Mouse (Mus musculus) right cerebral cortex, postnatal 10 days (tissue): ENCODE results near the gene B3galt6.

ENCODE experiments used
- DNase-seq, 2 experiments: peaks; one replicate each; pipeline ENCODE4 v3.0.0; 2021; ENCODE audit warnings: low spot score in 2 of 2

The B3galt6 gene

GRCm38 (mm10) chr4:155992241-155992905 lies at the start of gene B3galt6, which contains the start of gene Sdf4:
Gene B3galt6 (minus strand): TSS chr4:155992649.
Gene Sdf4 (plus strand): TSS chr4:155992872.
- DNase-seq, result peak; percentile 89

GRCm38 (mm10) chr4:156034901-156035300 lies 42.5 kb upstream of the B3galt6 start:
- DNase-seq, result no peak

- no peak for DNase-seq
Measured at GRCm38 (mm10) chr4:156034301-156034700, 41.9 kb upstream of the B3galt6 start.

DNA sequence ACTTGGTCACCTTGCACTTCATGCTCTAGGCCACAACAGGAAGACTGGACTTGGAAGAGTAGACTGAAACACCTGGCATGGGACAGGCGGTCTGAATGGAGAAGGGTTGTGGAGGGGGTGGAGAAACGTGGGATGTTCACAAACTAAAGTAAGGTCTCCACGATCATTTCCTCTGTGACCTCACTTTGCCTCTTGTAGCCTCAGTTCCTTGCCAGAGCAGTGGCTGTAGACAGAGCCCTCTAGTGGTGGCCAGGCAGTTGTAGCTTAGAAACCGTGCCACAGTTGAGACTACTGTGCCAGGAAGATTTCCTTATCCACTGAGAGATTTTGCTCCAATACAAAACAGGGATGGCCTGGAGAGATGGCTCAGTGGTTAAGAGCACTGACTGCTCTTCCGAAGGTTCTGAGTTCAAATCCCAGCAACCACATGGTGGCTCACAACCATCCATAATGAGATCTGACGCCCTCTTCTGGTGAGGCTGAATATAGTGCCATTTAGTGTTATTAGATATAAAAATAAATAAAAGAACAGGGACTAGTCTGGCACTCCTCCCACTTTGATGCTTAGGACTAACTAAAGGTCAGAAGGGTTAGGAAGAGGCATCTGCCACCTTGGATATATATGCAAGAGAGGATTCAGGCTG lies 41.1 kb upstream of the B3galt6 start:
- DNase-seq, result no peak

GRCm38 (mm10) chr4:156032856-156033255 lies 40.4 kb upstream of the B3galt6 start:
- DNase-seq, result no peak

GRCm38 (mm10) chr4:156031593-156032391 lies 39.3 kb upstream of the B3galt6 start:
- peak; percentile 91 to 93 for DNase-seq

- no peak for DNase-seq
Measured at GRCm38 (mm10) chr4:156031255-156031592, 38.8 kb upstream of the B3galt6 start.

GRCm38 (mm10) chr4:156030651-156031118 lies 38.2 kb upstream of the B3galt6 start:
- DNase-seq, result peak in 1 of 2 experiments; percentile 33

DNA sequence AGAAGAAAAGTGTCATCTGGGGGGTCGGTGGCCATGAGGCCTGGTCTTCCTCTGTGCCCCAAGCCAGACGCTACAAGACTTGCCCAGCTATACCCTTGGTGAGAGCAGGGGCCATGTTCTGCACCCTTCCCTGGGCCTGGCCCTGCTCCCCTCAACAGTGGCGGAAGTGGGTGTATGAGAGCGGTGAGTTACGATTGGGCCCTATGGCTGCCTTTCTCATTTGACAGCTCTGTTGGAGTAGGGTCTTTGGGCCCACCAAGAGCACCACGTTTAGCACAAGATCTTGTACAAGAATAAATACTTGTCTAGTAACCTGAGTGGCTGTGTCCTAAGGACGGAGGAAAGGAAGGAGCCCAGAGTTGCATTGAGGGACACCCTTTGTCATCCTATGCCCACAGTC lies 36.1 kb upstream of the B3galt6 start:
- no peak for DNase-seq

GRCm38 (mm10) chr4:156026013-156026412 lies 33.6 kb upstream of the B3galt6 start, which contains the start of gene Tnfrsf18:
Gene Tnfrsf18 (plus strand): TSS chr4:156026164.
- peak; percentile 67 to 71 for DNase-seq

GRCm38 (mm10) chr4:156024184-156024583 lies 31.7 kb upstream of the B3galt6 start:
- DNase-seq, result peak in 1 of 2 experiments; percentile 47

GRCm38 (mm10) chr4:156023520-156023919 lies 31.1 kb upstream of the B3galt6 start:
- DNase-seq, result no peak

DNA sequence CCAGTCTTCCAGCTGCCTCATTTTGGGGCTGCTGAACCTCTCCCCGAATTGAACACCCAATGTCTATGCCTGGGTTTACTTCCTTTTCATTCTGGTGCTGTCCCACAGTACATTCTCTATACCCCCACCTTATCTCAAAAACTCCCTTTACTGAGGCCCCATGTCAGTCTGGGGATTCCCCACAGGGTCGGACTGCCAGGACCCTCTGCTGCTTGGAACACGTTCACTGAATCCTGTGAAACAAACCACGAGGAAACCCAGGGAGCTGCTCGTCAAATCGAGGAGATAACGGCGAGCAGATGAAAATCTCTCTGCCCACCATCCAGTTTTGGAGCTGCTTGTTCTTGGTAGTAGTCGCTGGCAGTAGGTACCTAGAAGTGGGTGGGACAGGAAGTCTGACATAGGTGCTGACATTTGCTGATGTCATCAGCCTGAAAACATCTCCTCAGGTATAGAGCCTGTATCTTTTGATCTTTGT lies 29.5 kb upstream of the B3galt6 start:
- DNase-seq, result no peak

GRCm38 (mm10) chr4:156021381-156021780 lies 28.9 kb upstream of the B3galt6 start:
- DNase-seq, result no peak

GRCm38 (mm10) chr4:156019771-156020170 lies 27.3 kb upstream of the B3galt6 start:
- no peak for DNase-seq

DNA sequence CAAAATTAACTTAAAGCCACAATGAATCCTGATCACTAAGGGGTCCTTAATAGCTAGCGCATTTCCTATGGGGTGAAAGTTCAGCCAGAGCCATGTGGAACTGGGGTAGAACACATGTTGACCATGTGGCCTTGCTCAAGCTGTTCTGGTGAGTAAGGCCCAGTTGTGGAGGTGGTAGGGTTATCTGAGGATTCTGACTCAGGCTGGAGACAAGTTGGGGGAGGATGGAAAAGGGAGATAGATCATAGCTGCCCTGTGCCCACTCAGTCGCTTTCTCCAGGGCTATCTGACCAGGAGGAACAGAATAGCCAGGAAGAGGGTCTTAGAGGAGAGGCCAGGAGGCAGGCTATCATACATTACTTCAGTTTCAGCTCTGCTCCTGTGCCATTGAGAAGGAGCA lies 22.0 kb upstream of the B3galt6 start:
- no peak for DNase-seq

- no peak for DNase-seq
Measured at GRCm38 (mm10) chr4:156013637-156014036, 21.2 kb upstream of the B3galt6 start, which contains the start of gene Tnfrsf4. Gene Tnfrsf4 (plus strand): TSS chr4:156013843.

DNA sequence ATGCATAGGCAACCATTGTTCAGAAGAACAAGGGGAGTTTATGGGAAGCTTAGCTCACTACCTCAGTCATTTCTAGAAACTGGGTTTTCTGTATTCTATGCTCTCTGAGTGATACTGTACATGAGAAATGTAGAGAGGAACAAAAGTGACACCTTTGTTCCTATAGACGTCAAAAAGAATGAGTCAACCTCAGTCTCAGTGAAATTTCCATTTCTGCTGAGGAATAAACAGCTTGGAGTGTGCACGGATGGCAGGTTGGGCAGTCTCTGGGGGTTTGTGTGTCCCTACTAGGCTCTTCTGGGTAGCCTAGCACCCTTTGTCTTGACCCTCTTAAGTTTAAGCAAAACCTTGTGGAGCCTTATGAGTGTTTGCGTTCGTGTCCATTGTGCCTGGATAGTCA lies 15.9 kb upstream of the B3galt6 start:
- no peak for DNase-seq

DNA sequence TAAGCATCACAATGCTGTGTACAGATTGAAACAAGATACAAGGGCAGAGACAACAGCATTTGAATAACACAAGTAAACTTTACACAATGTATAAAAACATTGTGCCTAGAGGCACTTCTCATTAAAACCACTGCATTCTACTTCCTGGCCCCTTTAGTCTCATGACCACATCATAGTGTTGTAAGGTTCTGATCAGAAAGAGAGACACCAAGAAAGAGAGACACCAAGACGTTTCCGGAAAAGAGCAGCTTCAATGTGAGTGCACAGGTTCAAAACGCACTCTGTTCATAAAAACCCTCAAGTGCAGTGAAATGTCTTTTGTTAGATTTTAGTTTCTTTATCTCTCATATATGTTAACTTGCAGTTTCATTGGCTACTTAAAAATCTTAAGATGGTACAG lies 11.7 kb upstream of the B3galt6 start:
- DNase-seq, result no peak

DNA sequence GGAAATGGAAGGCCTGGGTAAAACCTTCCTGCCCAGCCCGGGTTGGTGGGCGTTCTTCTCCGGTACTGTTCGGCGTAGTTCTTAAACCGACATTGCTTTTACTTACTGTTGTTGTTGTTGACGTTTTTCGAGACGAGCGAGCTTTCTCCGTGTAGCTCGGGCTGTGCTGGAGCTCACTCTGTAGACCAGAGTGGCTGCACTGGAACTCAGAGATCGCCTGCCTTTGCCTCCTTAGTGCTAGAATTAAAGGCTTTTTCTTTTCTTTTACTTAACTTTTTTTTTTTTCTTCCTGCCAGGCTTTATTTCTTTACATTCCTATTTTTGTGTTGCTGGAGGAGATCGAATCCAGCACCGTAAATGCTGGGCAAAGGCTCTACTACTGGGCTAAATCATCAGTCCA lies 1.2 kb upstream of the B3galt6 start:
- DNase-seq, result no peak

GRCm38 (mm10) chr4:155992906-155993547 lies 578 bp upstream of the B3galt6 start:
- peak; percentile 96 for DNase-seq

DNA sequence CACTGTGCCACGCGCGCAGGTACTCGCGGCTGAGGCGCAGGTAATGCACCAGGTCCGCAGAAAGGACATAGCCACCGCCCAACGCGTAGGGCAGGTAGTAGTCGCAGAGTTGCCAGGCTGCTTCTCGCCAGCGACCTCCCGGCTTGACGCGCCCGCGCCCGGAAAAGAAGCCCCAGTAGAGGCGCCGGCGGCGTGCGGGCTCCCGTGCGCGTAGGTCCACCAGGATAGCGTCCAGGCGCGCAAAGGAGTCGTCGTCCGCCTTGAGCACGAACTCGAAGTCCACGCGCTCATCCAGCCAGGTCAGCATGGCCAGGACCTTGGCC lies 580 bp downstream of the B3galt6 start:
- no peak for DNase-seq
